Mouse (Mus musculus) stomach, postnatal 0 days (tissue): ENCODE measurements around the gene Os9. TPM values are rescaled to one million over a fixed set of nuclear protein-coding genes. Genes with fewer than 3 reads are reported as not detected.
"Not testable (repeated sequence)": the region's sequence is repeated elsewhere in the genome, so short reads cannot be mapped to it uniquely, and the experiment has no call there.

Source experiments
- ATAC-seq: fragments of 200-750 bp; cut with Nextera tagmentation; 2 replicates; pipeline ENCODE4 v1.8.0; 2017; ENCODE audit not compliant: low FRiP score, low TSS enrichment
- DNase-seq: peaks from one replicate; pipeline ENCODE4 v3.0.0-alpha.2; 2016; ENCODE audit warnings: low spot score
- H3K27ac ChIP-seq: fragments of 300-500 bp; sonication (generic); replicated peaks from 2 replicates; pipeline ENCODE4 v1.5.1; 2014; ENCODE audit warnings: mild to moderate bottlenecking, control low read depth
- H3K27me3 ChIP-seq: fragments of 300-500 bp; sonication (generic); 2 replicates; pipeline ENCODE4 v1.6.1; 2014; ENCODE audit warnings: low read length; ENCODE audit not compliant: control insufficient read depth, insufficient read depth
- H3K36me3 ChIP-seq: fragments of 300-500 bp; sonication (generic); 2 replicates; pipeline ENCODE4 v1.6.1; 2014; ENCODE audit warnings: low read length, mixed read lengths; ENCODE audit not compliant: control insufficient read depth, insufficient read depth
- H3K4me1 ChIP-seq: fragments of 300-500 bp; sonication (generic); replicated peaks from 2 replicates; pipeline ENCODE4 v1.6.1; 2014; ENCODE audit warnings: antibody characterized with exemption; ENCODE audit not compliant: control insufficient read depth, insufficient read depth
- H3K4me2 ChIP-seq: fragments of 300-500 bp; sonication (generic); replicated peaks from 2 replicates; pipeline ENCODE4 v1.6.1; 2014; ENCODE audit warnings: low read depth, mild to moderate bottlenecking, control low read depth, moderate library complexity
- H3K4me3 ChIP-seq: fragments of 300-500 bp; sonication (generic); 2 replicates; pipeline ENCODE4 v1.5.1; 2014; ENCODE audit warnings: low read depth, low read length, control low read depth
- H3K9ac ChIP-seq: fragments of 300-500 bp; sonication (generic); 2 replicates; pipeline ENCODE4 v1.6.1; 2014; ENCODE audit warnings: mild to moderate bottlenecking, low read length, control low read depth, mixed read lengths
- H3K9me3 ChIP-seq: fragments of 300-500 bp; sonication (generic); 2 replicates; pipeline ENCODE4 v1.6.1; 2016; ENCODE audit warnings: low read length; ENCODE audit not compliant: control insufficient read depth
- CTCF ChIP-seq: IDR thresholded peaks from 2 replicates; pipeline ENCODE4 v1.5.1; 2016; ENCODE audit warnings: antibody characterized with exemption, low read depth, mild to moderate bottlenecking, moderate library complexity
- EP300 ChIP-seq: optimal IDR thresholded peaks from 2 replicates; pipeline ENCODE3; 2016; ENCODE audit warnings: antibody characterized with exemption
- WGBS: fragments of 180-500 bp; shearing (Covaris S2); extraction: QIAGEN DNeasy Blood & Tissue Kit; methylation state at CpG from one replicate; pipeline ENCODE4 v1.1.7; 2014; 5-methylcytosine and 5-hydroxymethylcytosine counted together
- polyA plus RNA-seq: library from polyadenylated mRNA; unstranded; fragments of >200 nt; fragmentation: Nextera tagmentation; extraction: Ambion mirVana; gene quantifications from 2 replicates; pipeline ENCODE4 v1.2.1, GENCODE M21; 2015

Gene Os9
- polyA plus RNA-seq, 1 experiment from 2014 or later: 81.9 TPM

DNA sequence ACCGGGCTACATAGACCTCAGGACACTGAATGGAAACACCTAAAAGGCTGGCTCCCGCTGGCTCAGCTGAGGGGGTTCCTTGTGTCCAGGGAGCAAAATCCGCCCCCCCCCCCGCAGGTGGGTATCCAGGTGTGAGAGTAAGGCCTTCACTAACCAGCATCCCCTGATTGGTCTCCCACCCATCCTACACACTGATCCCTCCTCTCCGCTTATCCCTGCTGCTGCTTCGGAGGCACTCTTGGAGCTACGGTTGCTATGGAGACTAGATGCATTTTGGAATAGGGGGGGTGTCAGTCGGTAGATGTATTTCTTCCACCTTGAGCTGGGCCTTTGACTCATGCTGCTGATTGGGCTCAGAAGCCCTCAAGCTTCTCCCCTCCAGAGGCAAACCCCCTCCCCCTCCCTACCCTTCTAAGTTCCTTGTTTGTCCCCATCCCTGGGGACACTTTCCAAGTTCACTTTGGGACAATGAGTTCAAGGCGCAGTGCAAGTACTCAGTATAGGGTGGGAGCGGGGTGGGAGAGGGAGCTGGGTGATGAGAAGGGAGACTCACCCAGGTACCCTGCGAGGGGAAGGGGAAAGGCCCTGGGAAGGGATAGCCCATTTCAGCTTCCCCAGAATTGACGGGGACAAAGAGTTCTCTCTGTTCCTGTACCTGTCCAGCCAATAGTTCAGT is 42.8 kb downstream of the Os9 start:
- Histone ChIP-seq H3K36me3 (no peaks in the 10 kb centered on the region), H3K4me1 (no peaks in the 10 kb centered on the region; the same call in 1 of the 2 replicates), H3K4me2 (peak overlapping the region; percentile 70), H3K9ac (no peak overlapping the region), H3K27ac (no peak overlapping the region), H3K9me3 (no peaks in the 10 kb centered on the region), H3K27me3 (peaks cover 5% of the 10 kb centered on the region), H3K4me3 (no peak overlapping the region; the same call in 1 of the 2 replicates)
- DNase-seq: no peak
- TF ChIP-seq CTCF (no peak), EP300 (no peak)
- WGBS: 3% methylated on average over 12 of the region's 12 CpGs
- ATAC-seq: no peak

DNA sequence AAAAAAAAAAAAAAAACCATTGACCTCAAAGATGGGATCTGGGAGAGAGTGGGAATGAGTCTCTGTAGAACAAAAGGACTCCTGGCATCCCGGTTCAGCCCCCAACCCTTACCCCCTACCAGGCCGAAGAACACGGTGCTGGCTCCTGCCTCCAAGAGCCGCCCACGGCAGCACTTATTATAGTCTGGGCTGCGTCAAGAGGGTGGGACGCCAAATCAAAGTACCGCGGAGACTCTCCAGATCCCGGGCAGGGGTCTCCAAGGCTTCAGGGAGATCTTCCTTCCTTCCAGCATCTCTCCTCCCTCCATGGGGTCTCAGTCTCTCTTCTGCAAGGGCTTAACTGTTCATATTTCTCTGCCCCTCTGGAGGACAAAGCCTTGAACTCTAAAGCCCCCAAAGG is 43.4 kb downstream of the Os9 start:
- Histone ChIP-seq H3K27ac (no peak overlapping the region), H3K4me1 (no peaks in the 10 kb centered on the region; the same call in 1 of the 2 replicates), H3K36me3 (no peaks in the 10 kb centered on the region), H3K4me3 (no peak overlapping the region), H3K27me3 (peaks cover 5% of the 10 kb centered on the region), H3K9ac (no peak overlapping the region), H3K9me3 (no peaks in the 10 kb centered on the region), H3K4me2 (no peak overlapping the region)
- 19% methylated on average over 10 of the region's 10 CpGs for WGBS
- DNase-seq (no peak), ATAC-seq (no peak)
- no peak for TF ChIP-seq CTCF
- TF ChIP-seq EP300: no peak

DNA sequence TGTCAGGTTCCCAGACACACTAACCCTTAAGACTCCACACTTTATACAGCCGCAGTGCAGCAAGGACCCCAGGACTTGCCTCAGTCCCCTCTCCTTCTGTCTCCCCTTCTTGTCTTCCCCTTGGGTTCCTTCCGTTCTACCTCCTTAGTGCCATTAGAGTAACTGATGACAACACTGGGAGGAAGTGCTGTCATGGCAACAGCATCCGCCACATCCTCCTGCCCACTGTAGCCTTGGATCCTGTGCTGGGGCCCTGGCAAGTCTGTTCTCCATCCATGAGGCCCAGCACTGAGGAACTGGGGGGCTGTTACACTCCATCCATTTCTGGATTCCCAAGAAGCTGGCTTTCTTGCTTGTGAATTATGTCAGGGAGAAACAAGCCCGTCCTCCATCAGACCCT is 44.8 kb downstream of the Os9 start:
- Histone ChIP-seq H3K36me3 (no peaks in the 10 kb centered on the region), H3K4me1 (no peaks in the 10 kb centered on the region; the same call in 1 of the 2 replicates), H3K27ac (no peak overlapping the region), H3K27me3 (peaks cover 4% of the 10 kb centered on the region), H3K4me2 (no peak overlapping the region), H3K9ac (no peak overlapping the region), H3K9me3 (no peaks in the 10 kb centered on the region), H3K4me3 (no peak overlapping the region)
- no peak for DNase-seq
- WGBS: 31% methylated on average over 4 of the region's 4 CpGs
- ATAC-seq: no peak
- no peak for TF ChIP-seq CTCF
- no peak for TF ChIP-seq EP300

DNA sequence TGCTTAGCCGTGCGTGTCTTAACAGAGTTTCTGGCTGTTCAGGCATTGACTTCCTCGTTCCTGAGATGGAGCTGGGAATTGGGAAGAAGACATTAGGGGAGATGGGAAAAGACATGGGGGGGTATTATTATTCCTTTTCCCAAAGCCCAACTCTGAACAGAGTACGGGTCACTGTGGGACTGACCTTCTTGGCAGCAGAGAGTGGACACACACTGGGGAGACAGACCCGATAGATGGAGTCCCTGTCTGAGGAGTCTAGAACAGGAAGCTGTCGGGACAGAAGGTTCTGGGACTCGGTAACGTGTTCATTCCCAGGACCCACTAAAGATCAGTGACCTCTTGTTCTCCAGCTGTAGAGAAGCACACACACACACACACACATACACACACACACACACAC is 45.3 kb downstream of the Os9 start:
- TF ChIP-seq CTCF (no peak), EP300 (no peak)

DNA sequence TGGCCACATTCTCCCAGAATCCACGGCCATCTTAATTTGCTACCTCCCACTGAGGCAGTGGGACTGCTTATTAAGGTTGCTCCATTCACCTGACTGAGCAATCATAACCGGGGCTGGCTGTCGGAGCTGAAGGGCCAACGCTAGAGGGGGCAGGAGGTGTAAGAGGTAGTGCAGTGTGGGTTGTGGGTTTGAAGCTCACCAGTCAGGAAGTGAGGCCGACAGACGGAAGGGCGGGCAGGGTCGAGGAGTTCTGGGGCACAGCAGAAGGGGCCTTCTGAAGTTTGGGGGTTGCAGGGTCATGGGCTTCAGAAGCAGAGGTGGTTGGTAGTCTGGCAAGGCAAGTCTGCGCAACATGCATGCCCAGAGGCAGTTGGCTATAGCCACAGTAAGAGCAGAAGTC is 45.9 kb downstream of the Os9 start, which contains the start of gene Agap2:
Gene Agap2, plus strand, starts transcription at position 205 of the 400 bp plus-strand sequence.
- no peaks in the 10 kb centered on the region; the same call in 1 of the 2 replicates for H3K27me3 ChIP-seq
- no peaks in the 10 kb centered on the region; the same call in 1 of the 2 replicates for H3K4me1 ChIP-seq
- no peak within 1 kb of the TSS for H3K4me3 ChIP-seq
- H3K27ac ChIP-seq: no peak within 1 kb of the TSS
- ATAC-seq: no peak
- H3K9ac ChIP-seq: no peak within 1 kb of the TSS
- no peaks in the 10 kb centered on the region for H3K36me3 ChIP-seq
- 59% methylated on average over 9 of the region's 9 CpGs for WGBS
- TF ChIP-seq EP300: no peak
- peak; percentile 34; the same call in 1 of the 2 replicates for TF ChIP-seq CTCF
- DNase-seq: no peak
- no peaks in the 10 kb centered on the region for H3K9me3 ChIP-seq
- no peak within 1 kb of the TSS for H3K4me2 ChIP-seq

More for the DNA sequence above, 45.3 kb downstream of the Os9 start:
- Histone ChIP-seq H3K4me1 (no peaks in the 10 kb centered on the region; the same call in 1 of the 2 replicates), H3K27me3 (no peaks in the 10 kb centered on the region; the same call in 1 of the 2 replicates), H3K9me3 (no peaks in the 10 kb centered on the region), H3K4me2 (no peak overlapping the region), H3K9ac (no peak overlapping the region), H3K27ac (no peak overlapping the region), H3K36me3 (no peaks in the 10 kb centered on the region), H3K4me3 (no peak overlapping the region)
- DNase-seq: no peak
- 63% methylated on average over 8 of the region's 8 CpGs for WGBS
- no peak for ATAC-seq

DNA sequence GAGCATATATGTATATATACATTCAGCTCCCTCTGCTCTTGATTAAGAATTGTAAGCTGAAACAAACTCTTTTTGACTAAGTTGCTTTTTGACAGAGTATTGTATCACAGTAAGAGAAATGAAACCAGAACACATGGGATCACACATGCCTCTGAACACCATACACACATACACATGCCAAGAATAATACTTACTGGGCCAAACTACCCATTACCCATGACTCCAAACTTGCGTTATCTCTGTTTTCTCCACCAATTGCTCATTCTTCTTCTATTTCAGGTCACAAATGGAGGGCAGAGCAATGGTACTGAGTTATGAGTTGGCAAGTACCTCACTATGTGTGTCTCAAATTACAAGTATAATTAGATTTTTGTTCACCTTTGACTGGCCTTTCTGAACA is 47.0 kb downstream of the Os9 start:
- ATAC-seq: no peak
- H3K36me3 ChIP-seq: no peaks in the 10 kb centered on the region
- 0 out of 2 replicates have a peak, but pooled peaks cover 2% of the 10 kb centered on the region for H3K4me1 ChIP-seq

DNA sequence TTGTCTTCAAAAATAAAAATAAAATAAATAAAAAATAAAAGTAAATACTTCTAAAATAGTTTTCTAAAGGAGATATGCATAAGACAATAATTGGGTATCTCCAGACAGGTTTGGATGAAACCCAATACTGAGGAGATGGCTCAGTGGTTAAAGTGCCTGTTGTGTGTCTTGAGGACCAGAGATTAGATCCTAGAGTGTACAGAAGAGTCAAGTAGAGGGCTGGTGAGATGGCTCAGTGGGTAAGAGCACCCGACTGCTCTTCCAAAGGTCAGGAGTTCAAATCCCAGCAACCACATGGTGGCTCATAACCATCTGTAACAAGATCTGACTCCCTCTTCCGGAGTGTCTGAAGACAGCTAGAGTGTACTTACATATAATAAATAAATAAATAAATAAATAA is 48.0 kb downstream of the Os9 start:
- H3K4me3 ChIP-seq, ATAC-seq, H3K36me3 ChIP-seq, H3K4me2 ChIP-seq, H3K9me3 ChIP-seq, H3K27me3 ChIP-seq, H3K4me1 ChIP-seq, H3K27ac ChIP-seq, DNase-seq, H3K9ac ChIP-seq: not testable (repeated sequence)
- 80% methylated on average over 2 of the region's 2 CpGs for WGBS

More for the DNA sequence above, 47.0 kb downstream of the Os9 start:
- 94% methylated on average over 1 of the region's 1 CpGs for WGBS
- no peak for TF ChIP-seq CTCF
- no peak for TF ChIP-seq EP300
- no peak overlapping the region for H3K9ac ChIP-seq
- H3K27ac ChIP-seq: no peak overlapping the region
- no peak overlapping the region for H3K4me3 ChIP-seq
- no peaks in the 10 kb centered on the region for H3K9me3 ChIP-seq
- no peak for DNase-seq
- H3K27me3 ChIP-seq: no peaks in the 10 kb centered on the region; the same call in 1 of the 2 replicates
- H3K4me2 ChIP-seq: no peak overlapping the region
